Mouse (Mus musculus): ENCODE measurements around the gene Stard10. TPM values are rescaled to one million over a fixed set of nuclear protein-coding genes. Genes with fewer than 3 reads are reported as not detected.

Stard10 gene
- 18.5 and 36.0 TPM in 2 replicates for total RNA-seq (2014; fragmentation: Nextera tagmentation)
- 11.8 and 30.5 TPM in 2 replicates for total RNA-seq (2017)

- no peak for ATAC-seq (replicated peaks; ENCODE audit: poor library complexity, severe bottlenecking)
Measured at GRCm38 (mm10) chr7:101317014-101317413, at the start of gene Stard10. TSS of gene Stard10 (plus strand) at chr7:101317086.

GRCm38 (mm10) chr7:101267457-101268259, 49.2 kb upstream of the Stard10 start:
- ATAC-seq (replicated peaks; ENCODE audit: poor library complexity, severe bottlenecking): no peak

- no peak for ATAC-seq (replicated peaks; ENCODE audit: poor library complexity, severe bottlenecking)
Measured at GRCm38 (mm10) chr7:101271602-101272001, 45.3 kb upstream of the Stard10 start.

GRCm38 (mm10) chr7:101272466-101273160, 44.3 kb upstream of the Stard10 start:
- no peak for ATAC-seq (replicated peaks; ENCODE audit: poor library complexity, severe bottlenecking)

GRCm38 (mm10) chr7:101282721-101283120, 34.2 kb upstream of the Stard10 start:
- ATAC-seq (replicated peaks; ENCODE audit: poor library complexity, severe bottlenecking): no peak

GRCm38 (mm10) chr7:101284504-101284903, 32.4 kb upstream of the Stard10 start:
- ATAC-seq (replicated peaks; ENCODE audit: poor library complexity, severe bottlenecking): no peak

- no peak for ATAC-seq (replicated peaks; ENCODE audit: poor library complexity, severe bottlenecking)
Measured at GRCm38 (mm10) chr7:101286891-101287290, 30.0 kb upstream of the Stard10 start.

GRCm38 (mm10) chr7:101287820-101288219, 29.1 kb upstream of the Stard10 start:
- ATAC-seq (replicated peaks; ENCODE audit: poor library complexity, severe bottlenecking): no peak

- ATAC-seq (replicated peaks; ENCODE audit: poor library complexity, severe bottlenecking): peak; percentile 53
Measured at GRCm38 (mm10) chr7:101288436-101288835, 28.4 kb upstream of the Stard10 start.

- ATAC-seq (replicated peaks; ENCODE audit: poor library complexity, severe bottlenecking): no peak
Measured at GRCm38 (mm10) chr7:101290401-101290800, 26.5 kb upstream of the Stard10 start.

- no peak for ATAC-seq (replicated peaks; ENCODE audit: poor library complexity, severe bottlenecking)
Measured at GRCm38 (mm10) chr7:101291211-101291610, 25.7 kb upstream of the Stard10 start.

GRCm38 (mm10) chr7:101291641-101292040, 25.2 kb upstream of the Stard10 start:
- ATAC-seq (replicated peaks; ENCODE audit: poor library complexity, severe bottlenecking): no peak

- no peak for ATAC-seq (replicated peaks; ENCODE audit: poor library complexity, severe bottlenecking)
Measured at GRCm38 (mm10) chr7:101292086-101292485, 24.8 kb upstream of the Stard10 start.

- ATAC-seq (replicated peaks; ENCODE audit: poor library complexity, severe bottlenecking): no peak
Measured at GRCm38 (mm10) chr7:101292696-101293095, 24.2 kb upstream of the Stard10 start.

- ATAC-seq (replicated peaks; ENCODE audit: poor library complexity, severe bottlenecking): no peak
Measured at GRCm38 (mm10) chr7:101293138-101293537, 23.7 kb upstream of the Stard10 start.

GRCm38 (mm10) chr7:101293611-101294010, 23.3 kb upstream of the Stard10 start:
- ATAC-seq (replicated peaks; ENCODE audit: poor library complexity, severe bottlenecking): no peak

GRCm38 (mm10) chr7:101295438-101295837, 21.4 kb upstream of the Stard10 start:
- ATAC-seq (replicated peaks; ENCODE audit: poor library complexity, severe bottlenecking): no peak

- ATAC-seq (replicated peaks; ENCODE audit: poor library complexity, severe bottlenecking): peak; percentile 66
Measured at GRCm38 (mm10) chr7:101296252-101297022, 20.4 kb upstream of the Stard10 start.

GRCm38 (mm10) chr7:101297023-101297405, 19.9 kb upstream of the Stard10 start:
- ATAC-seq (replicated peaks; ENCODE audit: poor library complexity, severe bottlenecking): no peak

GRCm38 (mm10) chr7:101298375-101298774, 18.5 kb upstream of the Stard10 start:
- ATAC-seq (replicated peaks; ENCODE audit: poor library complexity, severe bottlenecking): no peak

GRCm38 (mm10) chr7:101301361-101301880, 15.5 kb upstream of the Stard10 start:
- ATAC-seq (replicated peaks; ENCODE audit: poor library complexity, severe bottlenecking): peak; percentile 23

Data from granulocyte monocyte progenitor cell, adult 5-6 weeks (primary cell).